Comparison of ENCODE assay signal across 14 mouse cellular contexts in the genomic region with DNA sequence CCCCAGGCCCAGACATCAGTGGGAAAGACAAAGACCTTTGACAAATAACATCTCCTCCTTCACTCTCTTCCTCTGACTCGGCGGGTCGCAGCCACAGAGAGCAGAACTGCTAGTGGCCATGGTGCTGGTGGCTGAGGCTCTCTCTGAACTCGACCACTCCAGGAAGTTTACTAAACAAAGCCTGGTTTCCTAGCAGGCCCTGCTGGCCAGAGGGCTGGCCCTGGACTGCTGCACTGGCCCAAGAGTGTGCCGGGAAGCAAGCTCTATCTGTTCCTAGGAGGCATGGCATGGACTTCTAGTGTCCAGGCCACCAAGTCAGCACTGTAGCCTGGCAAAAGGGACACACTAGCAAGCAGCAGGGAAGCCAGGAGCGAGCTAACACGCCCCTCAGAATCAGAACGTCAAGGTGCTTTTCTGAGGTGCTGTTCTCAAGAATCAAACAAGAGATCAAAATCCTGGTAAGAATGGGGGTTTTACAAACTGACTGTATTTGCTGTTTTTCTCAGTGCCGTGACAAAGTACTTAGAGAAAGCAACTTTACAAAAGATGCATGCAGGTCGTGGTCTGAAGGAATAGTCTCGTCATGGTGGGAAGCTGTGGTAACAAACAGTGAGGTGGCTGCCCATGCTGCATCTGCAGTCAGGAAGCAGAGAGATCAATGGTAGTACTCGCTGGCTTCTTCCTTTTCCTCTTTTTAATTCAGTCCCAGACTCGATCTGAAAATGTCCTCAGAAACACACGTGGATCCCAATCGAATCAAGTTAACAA. TPM values are rescaled to one million over a fixed set of nuclear protein-coding genes. Genes with fewer than 3 reads are reported as not detected.
A peak's percentile ranks its signal among the peaks of the same experiment; 100 is the strongest.
DNase-seq lines count a peak whose midpoint lies in the region; ATAC-seq and TF ChIP-seq lines count a peak whose summit lies in the region.
"Had no signal": no experiment of that assay in that cellular context is flagged by ENCODE, and none has a peak within 500 bp of the region (broad histone marks: within the 10 kb centered on the region; RNA-seq: fewer than 3 reads in every experiment).

No protein-coding gene starts in this region.

- H3K4me1 ChIP-seq in hindbrain, embryonic 10.5 days (replicated peaks): peaks cover 39% of the 10 kb centered on the region
- H3K4me1 ChIP-seq in hindbrain, embryonic 16.5 days (ENCODE audit: control insufficient read depth, insufficient read depth, low read depth, low read length): peaks cover 8% of the 10 kb centered on the region
- no peaks in the 10 kb centered on the region for H3K4me1 ChIP-seq in kidney, adult 2 months (ENCODE audit: control insufficient read depth, insufficient read depth, low read length)

- no peak overlapping the region for H3K4me2 ChIP-seq in hindbrain, embryonic 16.5 days (ENCODE audit: low read length)
- H3K4me2 ChIP-seq: forebrain, embryonic 13.5 days; midbrain, embryonic 11.5 days had no signal

- H3K27me3 ChIP-seq in hindbrain, embryonic 10.5 days (ENCODE audit: insufficient read depth, poor library complexity, severe bottlenecking): no peaks in the 10 kb centered on the region
- no peaks in the 10 kb centered on the region for H3K27me3 ChIP-seq in hindbrain, embryonic 16.5 days (replicated peaks; ENCODE audit: control insufficient read depth, insufficient read depth, low read length)
- no peaks in the 10 kb centered on the region for H3K27me3 ChIP-seq in kidney, adult 2 months (replicated peaks; ENCODE audit: control insufficient read depth, insufficient read depth, low read length)
- H3K27me3 ChIP-seq: forebrain, embryonic 13.5 days; Patski had no signal

- 80% methylated on average over 15 of the region's 15 CpGs for WGBS in hindbrain, embryonic 10.5 days
- WGBS in hindbrain, embryonic 16.5 days: 74% methylated on average over 15 of the region's 15 CpGs
- WGBS in kidney, adult 2 months: 68% methylated on average over 15 of the region's 15 CpGs

- no peak for TF ChIP-seq CTCF in kidney, adult 2 months (conservative IDR thresholded peaks at IDR 0.05; ENCODE audit: insufficient read depth, insufficient read length, low read depth, low read length)

- H3K9me3 ChIP-seq in hindbrain, embryonic 10.5 days: no peaks in the 10 kb centered on the region
- no peaks in the 10 kb centered on the region for H3K9me3 ChIP-seq in hindbrain, embryonic 16.5 days (ENCODE audit: control insufficient read depth, low read length)
- H3K9me3 ChIP-seq: forebrain, embryonic 13.5 days had no signal

- 0 out of 2 replicates have a peak overlapping the region, but pooled peaks have one; percentile 5 for H3K27ac ChIP-seq in hindbrain, embryonic 10.5 days
- H3K27ac ChIP-seq in hindbrain, embryonic 16.5 days (ENCODE audit: low read depth, low read length): no peak overlapping the region
- no peak overlapping the region for H3K27ac ChIP-seq in kidney, adult 2 months (ENCODE audit: insufficient read depth, low read depth, low read length)
- H3K27ac ChIP-seq: forebrain, embryonic 13.5 days had no signal

- no peak for TF ChIP-seq POLR2A in kidney, adult 2 months (IDR thresholded peaks at IDR 0.05; ENCODE audit: low read depth, low read length)

- no peak overlapping the region for H3K4me3 ChIP-seq in hindbrain, embryonic 10.5 days
- H3K4me3 ChIP-seq in hindbrain, embryonic 16.5 days (ENCODE audit: low read length): no peak overlapping the region
- no peak overlapping the region for H3K4me3 ChIP-seq in kidney, adult 2 months (ENCODE audit: insufficient read depth, low read depth, low read length)
- H3K4me3 ChIP-seq: forebrain, embryonic 13.5 days had no signal

- H3K36me3 ChIP-seq in hindbrain, embryonic 10.5 days: peaks cover 53% of the 10 kb centered on the region
- H3K36me3 ChIP-seq in hindbrain, embryonic 16.5 days (ENCODE audit: control insufficient read depth, insufficient read depth, low read length): no peaks in the 10 kb centered on the region
- H3K36me3 ChIP-seq in kidney, adult 2 months (ENCODE audit: control insufficient read depth, insufficient read depth, low read length): no peaks in the 10 kb centered on the region

- H3K9ac ChIP-seq in hindbrain, embryonic 16.5 days (ENCODE audit: low read depth, low read length): no peak overlapping the region
- H3K9ac ChIP-seq: forebrain, embryonic 13.5 days had no signal

- no peak for DNase-seq in hindbrain, embryonic 10.5 days (ENCODE audit: low spot score)
- DNase-seq in CD4-positive helper T cell, adult 2 months (ENCODE audit: low read depth, low spot score): peak; percentile 41
- DNase-seq in T-cell, adult 2 months (ENCODE audit: low spot score): peak; percentile 63
- DNase-seq in frontal cortex, postnatal 36 days (ENCODE audit: low spot score in 2 of 2): no peak
- DNase-seq in kidney, adult 2 months: no peak
- no peak for DNase-seq in adrenal gland, postnatal 4 days (ENCODE audit: low spot score in 2 of 2)
- DNase-seq: cerebellum, adult 18-20 months; right cerebral cortex, adult 18-20 months; thymus, postnatal 36 days had no signal

- ATAC-seq in hindbrain, embryonic 16.5 days: no peak
- ATAC-seq in inflammation-experienced regulatory T-cells, adult 6 months: peak; percentile 41
- ATAC-seq: forebrain, embryonic 13.5 days; Patski had no signal

RNA-seq across cellular contexts. Expression of a gene that starts 50.7 kb away (rescaled TPM):
- 13.3 and 17.6 TPM in 2 replicates for polyA plus RNA-seq in hindbrain, embryonic 10.5 days (2016; fragmentation: Nextera tagmentation; extraction: Ambion mirVana)
- 9.0 and 10.9 TPM in 2 replicates for polyA plus RNA-seq in hindbrain, embryonic 16.5 days (2015; fragmentation: Nextera tagmentation; extraction: Ambion mirVana)
- 10 to 100 TPM; 65.8 to 96.2 (median 95.7) TPM for polyA plus RNA-seq in inflammation-experienced regulatory T-cells, adult 6 months (2017; shearing (Covaris generic))
- polyA plus RNA-seq in kidney, adult 2 months (2012; rRNA removed): 5.4 and 6.6 TPM in 2 replicates
- total RNA-seq in adrenal gland, postnatal 4 days (2021): 10 to 100 TPM in 1 of 2 experiments, 1 to 10 TPM in 1; 9.3 to 12.4 TPM

Comparison
In these comparisons a context has a peak if more than half of its experiments do, and no peak if none do; other contexts are left out.
1. DNase-seq: peak in CD4-positive helper T cell, adult 2 months (single experiment) and T-cell, adult 2 months (single experiment); none in hindbrain, embryonic 10.5 days (single experiment), frontal cortex, postnatal 36 days (0 of 2), kidney, adult 2 months (single experiment) and adrenal gland, postnatal 4 days (0 of 2).